Mouse (Mus musculus): ENCODE measurements around the gene Trp53i11. TPM values are rescaled to one million over a fixed set of nuclear protein-coding genes. Genes with fewer than 3 reads are reported as not detected.

Gene Trp53i11
- total RNA-seq (2015) (2.2 and 2.4 TPM in 2 replicates), total RNA-seq (2017) (1.00 and 1.8 TPM in 2 replicates)

GRCm38 (mm10) chr2:93187323-93187996 is at the start of gene Trp53i11:
Gene Trp53i11, plus strand, starts transcription at chr2:93187548.
- peak; percentile 68 for ATAC-seq (replicated peaks; ENCODE audit: poor library complexity)

- no peak for ATAC-seq (replicated peaks; ENCODE audit: poor library complexity)
Measured at GRCm38 (mm10) chr2:93139476-93139875, 47.9 kb upstream of the Trp53i11 start.

GRCm38 (mm10) chr2:93141329-93141728 is 46.0 kb upstream of the Trp53i11 start:
- ATAC-seq (replicated peaks; ENCODE audit: poor library complexity) = no peak

- ATAC-seq (replicated peaks; ENCODE audit: poor library complexity) = no peak
Measured at GRCm38 (mm10) chr2:93142616-93143015, 44.7 kb upstream of the Trp53i11 start.

- no peak for ATAC-seq (replicated peaks; ENCODE audit: poor library complexity)
Measured at GRCm38 (mm10) chr2:93144126-93144525, 43.2 kb upstream of the Trp53i11 start.

- no peak for ATAC-seq (replicated peaks; ENCODE audit: poor library complexity)
Measured at GRCm38 (mm10) chr2:93150009-93150408, 37.3 kb upstream of the Trp53i11 start.

GRCm38 (mm10) chr2:93150673-93151450 is 36.5 kb upstream of the Trp53i11 start:
- ATAC-seq (replicated peaks; ENCODE audit: poor library complexity) = no peak

- peak; percentile 36; the same call in 1 of the 2 replicates for ATAC-seq (replicated peaks; ENCODE audit: poor library complexity)
Measured at GRCm38 (mm10) chr2:93152191-93152601, 35.2 kb upstream of the Trp53i11 start.

- ATAC-seq (replicated peaks; ENCODE audit: poor library complexity) = no peak
Measured at GRCm38 (mm10) chr2:93152883-93153491, 34.4 kb upstream of the Trp53i11 start.

- no peak for ATAC-seq (replicated peaks; ENCODE audit: poor library complexity)
Measured at GRCm38 (mm10) chr2:93153833-93154232, 33.5 kb upstream of the Trp53i11 start.

- peak; percentile 56 for ATAC-seq (replicated peaks; ENCODE audit: poor library complexity)
Measured at GRCm38 (mm10) chr2:93154486-93155032, 32.8 kb upstream of the Trp53i11 start.

GRCm38 (mm10) chr2:93160467-93161035 is 26.8 kb upstream of the Trp53i11 start:
- ATAC-seq (replicated peaks; ENCODE audit: poor library complexity) = no peak

GRCm38 (mm10) chr2:93161914-93162664 is 25.3 kb upstream of the Trp53i11 start:
- peak; percentile 74 for ATAC-seq (replicated peaks; ENCODE audit: poor library complexity)

GRCm38 (mm10) chr2:93162791-93163190 is 24.6 kb upstream of the Trp53i11 start:
- ATAC-seq (replicated peaks; ENCODE audit: poor library complexity) = no peak

GRCm38 (mm10) chr2:93163317-93163716 is 24.0 kb upstream of the Trp53i11 start:
- ATAC-seq (replicated peaks; ENCODE audit: poor library complexity) = peak; percentile 23

GRCm38 (mm10) chr2:93163750-93164335 is 23.5 kb upstream of the Trp53i11 start:
- ATAC-seq (replicated peaks; ENCODE audit: poor library complexity) = no peak

GRCm38 (mm10) chr2:93166295-93166694 is 21.1 kb upstream of the Trp53i11 start:
- ATAC-seq (replicated peaks; ENCODE audit: poor library complexity) = no peak

GRCm38 (mm10) chr2:93166734-93167406 is 20.5 kb upstream of the Trp53i11 start:
- ATAC-seq (replicated peaks; ENCODE audit: poor library complexity) = peak; percentile 88

GRCm38 (mm10) chr2:93170156-93170844 is 17.0 kb upstream of the Trp53i11 start:
- no peak for ATAC-seq (replicated peaks; ENCODE audit: poor library complexity)

Measured in megakaryocyte progenitor cell, adult 5-6 weeks (primary cell).